Mouse (Mus musculus): ENCODE measurements around the gene Lrmp.

The Lrmp gene

GRCm38 (mm10) chr6:145139776-145140475, 24.5 kb downstream of the Lrmp start:
- no peak for DNase-seq

- DNase-seq: no peak
These were observed 25.3 kb downstream of the Lrmp start for GRCm38 (mm10) chr6:145140706-145141105.

GRCm38 (mm10) chr6:145141827-145142226, 26.4 kb downstream of the Lrmp start:
- no peak for DNase-seq

- no peak for DNase-seq
These were observed 29.7 kb downstream of the Lrmp start for GRCm38 (mm10) chr6:145145173-145145572.

DNA sequence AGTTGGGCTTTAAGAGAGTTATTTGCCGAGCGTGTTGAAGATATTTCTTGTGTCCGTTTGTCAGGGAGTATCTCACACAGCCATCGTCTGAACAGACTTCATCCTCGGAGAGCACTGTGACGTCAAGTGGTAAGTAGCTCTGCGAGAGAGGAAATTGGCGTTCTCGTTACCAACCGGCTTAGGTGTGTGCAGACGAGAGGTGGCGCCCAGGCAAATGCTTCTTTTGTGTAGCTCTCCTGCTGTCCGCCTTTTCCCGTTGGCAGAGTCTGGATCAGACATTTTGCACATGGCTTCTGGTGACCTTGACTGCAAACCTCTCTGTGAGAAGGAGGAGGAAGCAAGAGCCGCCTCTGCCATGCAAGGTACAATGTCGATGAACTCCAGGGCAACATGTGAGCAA, 32.3 kb downstream of the Lrmp start:
- DNase-seq: no peak

DNA sequence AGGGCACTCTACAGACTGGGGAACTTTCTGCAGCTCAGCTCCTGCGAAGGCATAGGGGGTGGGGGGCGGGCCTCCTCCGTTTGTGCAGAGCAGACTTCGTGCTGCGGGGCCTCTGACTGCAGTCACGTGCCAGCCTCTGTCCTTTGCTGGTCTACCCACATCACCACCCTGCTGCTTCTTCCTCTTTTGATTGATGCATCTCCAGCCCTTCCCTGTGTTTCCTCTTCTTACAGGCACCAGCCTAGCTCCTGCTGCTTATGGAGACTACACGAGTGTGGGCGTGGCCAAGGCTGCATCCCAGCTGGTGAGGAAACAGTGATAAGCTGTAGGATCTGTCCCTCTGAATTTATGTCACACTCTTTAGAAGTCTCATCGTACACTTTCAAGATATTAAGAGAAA, 33.6 kb downstream of the Lrmp start:
- DNase-seq: no peak

- DNase-seq: no peak
These were observed 43.2 kb downstream of the Lrmp start for GRCm38 (mm10) chr6:145158619-145159018.

GRCm38 (mm10) chr6:145160581-145160980, 45.1 kb downstream of the Lrmp start:
- no peak for DNase-seq

GRCm38 (mm10) chr6:145171892-145172606, 56.6 kb downstream of the Lrmp start:
- no peak for DNase-seq

GRCm38 (mm10) chr6:145173781-145174191, 58.3 kb downstream of the Lrmp start:
- peak; percentile 67 for DNase-seq

GRCm38 (mm10) chr6:145175571-145175981, 60.1 kb downstream of the Lrmp start:
- no peak for DNase-seq

DNA sequence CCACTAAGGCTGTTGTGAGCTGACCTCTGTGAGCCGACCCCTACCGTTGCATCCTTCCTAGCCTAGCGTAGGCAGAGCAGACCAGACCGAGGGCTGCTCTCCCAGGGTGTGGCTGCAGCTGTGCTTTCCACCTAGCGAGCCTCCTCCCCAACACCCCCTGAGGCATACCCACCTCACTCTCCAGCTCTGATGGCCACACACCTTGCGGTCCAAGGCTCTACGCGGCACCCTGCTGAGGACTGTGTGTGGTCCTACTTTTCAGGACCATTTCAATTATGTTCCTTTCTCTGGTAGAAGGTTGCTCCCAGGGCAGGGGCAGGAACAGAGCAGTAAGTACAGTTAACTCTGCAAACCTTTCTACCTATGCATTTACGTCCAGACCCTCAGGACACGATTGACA, 61.0 kb downstream of the Lrmp start:
- no peak for DNase-seq

DNA sequence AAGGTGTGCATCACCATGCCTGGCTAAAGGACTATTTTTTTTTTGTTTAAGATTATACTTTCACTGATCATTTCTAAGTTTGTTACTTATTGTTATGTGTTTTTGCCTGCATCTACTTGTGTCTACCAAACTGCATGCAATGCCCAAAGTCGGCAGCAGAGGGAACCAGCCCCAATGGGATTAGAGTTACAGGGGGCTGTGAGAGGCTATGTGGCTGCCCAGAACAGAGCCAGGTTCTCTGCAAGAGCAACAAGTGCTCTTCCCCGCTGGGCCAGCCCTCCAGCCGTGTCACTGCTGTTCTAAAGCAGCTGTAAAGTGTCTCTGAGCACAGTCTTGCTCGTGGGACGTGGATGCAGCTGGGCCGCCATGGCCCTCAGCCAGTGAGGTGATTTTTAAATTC, 64.2 kb downstream of the Lrmp start:
- peak; percentile 70 for DNase-seq

GRCm38 (mm10) chr6:145182044-145182443, 66.6 kb downstream of the Lrmp start:
- no peak for DNase-seq

DNA sequence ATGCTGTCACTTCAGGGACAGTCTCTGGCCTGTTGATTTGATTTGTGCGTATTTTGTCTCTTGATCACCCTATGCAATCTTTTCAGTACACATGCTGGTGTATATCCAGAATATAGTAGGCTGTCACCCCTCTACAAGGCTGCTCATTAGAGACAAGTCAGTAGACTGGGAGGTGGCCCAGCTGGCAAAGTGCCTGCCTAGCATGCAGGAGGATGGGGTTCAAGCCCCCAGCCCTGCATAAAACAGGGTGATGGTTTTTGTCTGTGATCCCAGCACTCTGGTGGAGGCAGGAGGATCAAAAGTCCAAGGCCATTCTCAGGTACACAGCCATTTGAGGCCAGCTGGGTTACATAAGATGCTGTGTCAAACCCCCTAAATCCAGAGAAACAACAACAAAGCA, 70.6 kb downstream of the Lrmp start:
- peak; percentile 32 for DNase-seq

DNA sequence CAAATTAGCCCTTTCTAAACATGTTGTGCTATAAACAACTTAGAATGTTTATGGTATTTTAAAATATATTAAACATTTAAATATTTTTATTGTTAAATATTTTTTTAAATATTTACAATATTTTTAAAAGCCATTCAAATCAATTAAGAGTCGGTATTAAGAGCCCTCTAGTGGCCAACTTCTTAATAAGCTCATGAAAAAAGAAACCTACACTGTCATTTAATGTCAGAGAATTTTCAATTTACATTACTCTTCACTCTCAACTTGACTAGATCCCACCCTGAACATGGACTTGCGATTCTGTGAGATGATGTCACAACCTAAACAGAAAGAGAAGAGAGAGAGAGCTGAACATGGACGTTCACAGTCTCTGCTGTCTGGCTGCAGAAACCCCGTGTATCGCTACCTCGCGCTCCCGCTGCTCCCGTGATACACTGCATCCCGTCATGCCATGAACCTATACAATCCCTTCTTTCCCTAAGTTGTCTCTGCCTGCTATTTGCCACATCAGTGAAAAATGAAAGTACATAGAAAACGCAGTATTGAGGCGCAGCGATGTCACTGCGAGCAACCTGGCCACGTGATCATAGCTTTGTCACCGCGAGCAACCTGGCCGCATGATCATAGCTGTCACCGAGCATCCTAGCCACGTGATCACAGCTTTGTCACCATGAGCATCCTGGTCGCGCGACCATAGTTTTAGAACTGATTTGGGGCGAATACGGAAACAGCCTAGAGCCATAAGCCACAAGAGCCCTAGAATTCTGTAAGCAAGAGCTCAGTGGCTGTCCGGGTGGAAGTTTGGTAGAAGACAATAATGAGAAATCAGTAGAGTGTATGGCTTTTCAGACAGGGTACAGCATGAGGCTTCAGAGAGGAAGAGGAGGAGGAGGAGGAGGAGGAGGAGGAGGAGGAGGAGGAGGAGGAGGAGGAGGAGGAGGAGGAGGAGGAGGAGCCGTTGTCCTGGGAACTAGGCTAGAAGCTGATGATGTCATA, 71.9 kb downstream of the Lrmp start:
- DNase-seq: peak; percentile 44

GRCm38 (mm10) chr6:145193038-145193437, 77.6 kb downstream of the Lrmp start:
- no peak for DNase-seq

DNA sequence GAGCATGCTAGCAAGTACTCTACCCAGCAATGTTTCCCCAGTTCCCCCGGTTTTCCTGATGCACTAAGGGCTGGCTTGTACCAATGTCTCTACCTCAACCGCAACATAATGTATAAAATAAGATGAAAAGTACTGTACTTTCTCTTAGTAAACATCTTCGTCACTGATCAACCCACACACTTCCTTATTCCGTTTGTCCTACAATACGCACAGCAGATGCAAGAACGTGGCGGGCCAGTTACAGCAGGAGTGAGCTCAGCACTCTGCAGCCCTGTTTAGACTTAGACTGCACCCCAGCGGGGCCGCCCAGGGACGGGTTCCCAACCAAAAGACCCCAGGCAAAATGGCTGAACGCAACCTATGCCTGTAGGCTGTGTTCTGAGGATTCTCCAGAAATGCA, 78.0 kb downstream of the Lrmp start:
- DNase-seq: no peak

- no peak for DNase-seq
These were observed 82.7 kb downstream of the Lrmp start for GRCm38 (mm10) chr6:145197949-145198686.

DNA sequence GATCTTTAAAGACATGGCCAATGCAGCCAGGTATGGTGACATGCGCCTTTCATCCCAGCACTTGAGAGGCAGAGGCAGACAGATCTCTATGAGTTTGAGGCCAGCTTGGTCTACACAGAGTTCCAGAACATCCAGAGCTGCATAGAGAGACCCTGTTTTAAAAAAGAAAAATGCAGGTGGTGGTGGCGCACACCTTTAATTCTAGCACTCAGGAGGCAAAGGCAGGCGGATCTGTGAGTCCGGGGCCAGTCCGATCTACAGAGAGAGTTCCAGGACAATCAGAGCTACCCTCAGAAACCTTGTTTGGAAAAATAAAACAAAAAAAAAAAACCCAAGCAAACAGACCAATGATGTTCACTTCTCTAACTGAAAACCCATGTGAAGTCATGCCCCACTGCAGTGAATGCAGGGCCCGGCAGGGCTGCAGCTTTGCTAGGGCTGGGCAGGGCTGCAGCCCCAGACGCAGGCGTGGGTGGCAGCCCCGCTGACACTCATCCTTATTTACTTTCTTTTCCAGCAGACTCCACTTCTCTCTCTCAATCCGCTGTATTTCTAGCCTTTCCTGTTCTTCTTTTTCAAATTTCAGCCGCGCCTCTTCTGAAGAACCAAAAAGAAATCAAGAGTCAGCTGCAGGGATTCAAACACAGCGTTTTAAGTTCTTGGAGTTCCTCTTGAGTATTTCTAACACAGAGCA, 87.1 kb downstream of the Lrmp start:
- DNase-seq: no peak

DNA sequence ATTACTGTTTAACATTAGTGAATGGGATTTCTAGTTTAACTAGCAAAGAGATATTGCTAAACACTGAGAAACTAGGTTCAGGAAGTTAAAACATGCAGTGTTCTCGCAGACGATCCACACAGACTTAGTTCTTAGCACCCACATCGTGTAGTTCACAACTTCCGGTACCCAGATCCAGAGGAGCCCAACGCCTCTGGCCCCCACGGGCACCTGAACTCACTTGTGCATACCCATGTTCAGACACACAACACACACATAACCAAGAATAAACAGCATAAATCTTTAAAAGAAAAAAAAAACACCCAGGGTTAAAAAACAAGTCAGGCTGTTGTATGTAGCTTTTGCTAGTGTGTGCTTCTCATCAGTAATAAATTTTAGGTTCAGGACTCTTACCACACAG, 89.0 kb downstream of the Lrmp start:
- DNase-seq: no peak

- no peak for DNase-seq
These were observed 89.7 kb downstream of the Lrmp start for GRCm38 (mm10) chr6:145205142-145205541.
